Mouse (Mus musculus) neutrophil, adult 83 days (primary cell): Measurements from ENCODE around the gene Paf1. TPM values are rescaled to one million over a fixed set of nuclear protein-coding genes. Genes with fewer than 3 reads are reported as not detected.

Experiments
- total RNA-seq, 2 experiments: library from RNA; stranded (reverse); gene quantifications; one replicate each; pipeline ENCODE4 v1.2.4; 2023

Paf1 gene
- total RNA-seq = 10 to 100 TPM; 59.0 to 65.3 TPM

GRCm38 (mm10) chr7:28392429-28393271 is at the start of gene Paf1, which contains the start of gene Med29:
Gene Paf1, plus strand, starts transcription at chr7:28392951.
Gene Med29, minus strand, starts transcription at chr7:28392708.

GRCm38 (mm10) chr7:28350155-28350883 is 42.4 kb upstream of the Paf1 start, which contains the start of gene Rps16:
Gene Rps16, plus strand, starts transcription at chr7:28350652.

GRCm38 (mm10) chr7:28372251-28373108 is 20.3 kb upstream of the Paf1 start, which contains the start of gene Plekhg2:
Gene Plekhg2, minus strand, starts transcription at chr7:28372599.

GRCm38 (mm10) chr7:28380237-28381016 is 12.3 kb upstream of the Paf1 start, which contains the start of gene Zfp36:
Gene Zfp36, minus strand, starts transcription at chr7:28380253.

GRCm38 (mm10) chr7:28436932-28437570 is 44.3 kb downstream of the Paf1 start, which contains the start of gene Gmfg:
Gene Gmfg, plus strand, starts transcription at chr7:28437447.

Other genes with a start within 250 kb of the Paf1 start
- 10 to 100 TPM; 69.9 to 73.1 TPM for gene Fbl, start 223.2 kb upstream of the Paf1 start, total RNA-seq
- 10 to 100 TPM; 11.1 to 13.9 TPM for gene Dyrk1b, start 213.5 kb upstream of the Paf1 start, total RNA-seq
- gene Eid2, start 125.1 kb upstream of the Paf1 start, total RNA-seq = 1 to 10 TPM; 1.2 to 1.5 TPM
- 1 to 10 TPM; 4.5 to 4.7 TPM for gene Eid2b, start 115.2 kb upstream of the Paf1 start, total RNA-seq
- not detected for gene Selenov, start 101.8 kb upstream of the Paf1 start, total RNA-seq
- not detected for gene Dll3, start 90.7 kb upstream of the Paf1 start, total RNA-seq
- gene Timm50, start 80.9 kb upstream of the Paf1 start, total RNA-seq = 10 to 100 TPM; 24.3 to 28.2 TPM
- gene Supt5, start 54.2 kb upstream of the Paf1 start, total RNA-seq = 10 to 100 TPM; 72.6 to 73.5 TPM
- 1,000 to 10,000 TPM; 1,040 to 1,142 TPM for gene Rps16, start 42.3 kb upstream of the Paf1 start, total RNA-seq
- 10 to 100 TPM; 25.8 to 27.0 TPM for gene Plekhg2, start 20.4 kb upstream of the Paf1 start, total RNA-seq
- 1,000 to 10,000 TPM; 2,020 to 2,166 TPM for gene Zfp36, start 12.7 kb upstream of the Paf1 start, total RNA-seq
- gene Med29, start 243 bp upstream of the Paf1 start, total RNA-seq = 10 to 100 TPM in 1 of 2 experiments, 1 to 10 TPM in 1; 7.4 to 10.8 TPM
- gene Gmfg, start 44.5 kb downstream of the Paf1 start, total RNA-seq = 100 to 1,000 TPM; 506 TPM
- 1 to 10 TPM; 4.0 TPM for gene Lrfn1, start 59.0 kb downstream of the Paf1 start, total RNA-seq
- not detected for gene Ifnl2, start 117.5 kb downstream of the Paf1 start, total RNA-seq
- not detected for gene Ifnl3, start 129.9 kb downstream of the Paf1 start, total RNA-seq
- not detected for gene Sycn, start 147.9 kb downstream of the Paf1 start, total RNA-seq
- gene Nccrp1, start 154.3 kb downstream of the Paf1 start, total RNA-seq = under 1 TPM; 0.22 to 0.44 TPM
- 10 to 100 TPM; 36.5 to 42.9 TPM for gene Samd4b, start 205.2 kb downstream of the Paf1 start, total RNA-seq
- gene Pak4, start 205.2 kb downstream of the Paf1 start, total RNA-seq = 10 to 100 TPM; 12.1 to 12.6 TPM
- gene Acp7, start 238.4 kb downstream of the Paf1 start, total RNA-seq = not detected